Mouse (Mus musculus) forebrain, embryonic 10.5 days (tissue): ENCODE measurements around the gene Gm14692. TPM values are rescaled to one million over a fixed set of nuclear protein-coding genes. Genes with fewer than 3 reads are reported as not detected.
"Not testable (repeated sequence)": the region's sequence is repeated elsewhere in the genome, so short reads cannot be mapped to it uniquely, and the experiment has no call there.

Source experiments
- DNase-seq: peaks from one replicate; pipeline ENCODE4 v3.0.0-alpha.2; 2017; ENCODE audit warnings: low spot score; ENCODE audit errors: extremely low spot score
- H3K27ac ChIP-seq: fragments of 300-500 bp; sonication (generic); 2 replicates; pipeline ENCODE4 v1.5.1; 2016; ENCODE audit warnings: mild to moderate bottlenecking
- H3K27me3 ChIP-seq: fragments of 300-500 bp; sonication (generic); 2 replicates; pipeline ENCODE4 v1.6.1; 2016; ENCODE audit warnings: mild to moderate bottlenecking; ENCODE audit not compliant: poor library complexity, severe bottlenecking
- H3K36me3 ChIP-seq: fragments of 300-500 bp; sonication (generic); replicated peaks from 2 replicates; pipeline ENCODE4 v1.6.1; 2016; ENCODE audit warnings: mild to moderate bottlenecking, moderate library complexity
- H3K4me1 ChIP-seq: fragments of 300-500 bp; sonication (generic); 2 replicates; pipeline ENCODE4 v1.6.1; 2016
- H3K4me3 ChIP-seq: fragments of 300-500 bp; sonication (generic); 2 replicates; pipeline ENCODE4 v1.5.1; 2016; ENCODE audit warnings: mild to moderate bottlenecking, moderate library complexity
- H3K9me3 ChIP-seq: fragments of 300-500 bp; sonication (generic); 2 replicates; pipeline ENCODE4 v1.6.1; 2016; ENCODE audit warnings: mild to moderate bottlenecking, moderate library complexity
- WGBS: fragments of 180-500 bp; shearing (Covaris S2); methylation state at CpG from one replicate; pipeline ENCODE4 v1.1.7; 2016; 5-methylcytosine and 5-hydroxymethylcytosine counted together
- polyA plus RNA-seq: library from polyadenylated mRNA; unstranded; fragments of >200 nt; fragmentation: Nextera tagmentation; extraction: Ambion mirVana; gene quantifications from 2 replicates; pipeline ENCODE4 v1.2.1, GENCODE M21; 2016

Gm14692 gene
- not detected in 2 replicates for polyA plus RNA-seq

DNA sequence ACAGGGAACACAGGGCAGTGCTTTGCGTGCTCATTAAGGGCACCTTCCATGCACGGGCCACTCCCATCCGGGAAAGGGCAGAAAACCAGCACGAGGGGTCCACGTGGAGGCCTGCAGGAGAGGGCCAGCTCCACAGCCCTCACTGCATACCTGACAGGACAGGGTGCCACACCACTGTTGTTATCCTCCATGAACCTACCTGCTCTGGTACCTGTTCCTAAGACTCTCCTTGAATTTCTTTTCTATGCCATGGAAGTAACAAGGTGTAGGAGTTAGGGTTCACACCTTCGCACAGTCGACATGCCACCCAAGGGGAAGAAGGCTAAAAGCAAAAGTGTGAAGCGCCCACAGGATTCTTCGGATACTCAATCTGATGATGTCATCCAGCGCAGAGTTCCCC, at the start of gene Gm14692:
TSS of gene Gm14692 (plus strand) at position 301 of the 400 bp plus-strand sequence.
- not testable (repeated sequence) for H3K27me3 ChIP-seq
- WGBS: 83% methylated on average over 5 of the region's 10 CpGs

DNA sequence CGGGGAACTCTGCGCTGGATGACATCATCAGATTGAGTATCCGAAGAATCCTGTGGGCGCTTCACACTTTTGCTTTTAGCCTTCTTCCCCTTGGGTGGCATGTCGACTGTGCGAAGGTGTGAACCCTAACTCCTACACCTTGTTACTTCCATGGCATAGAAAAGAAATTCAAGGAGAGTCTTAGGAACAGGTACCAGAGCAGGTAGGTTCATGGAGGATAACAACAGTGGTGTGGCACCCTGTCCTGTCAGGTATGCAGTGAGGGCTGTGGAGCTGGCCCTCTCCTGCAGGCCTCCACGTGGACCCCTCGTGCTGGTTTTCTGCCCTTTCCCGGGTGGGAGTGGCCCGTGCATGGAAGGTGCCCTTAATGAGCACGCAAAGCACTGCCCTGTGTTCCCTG, 2.0 kb upstream of the Gm14692 start, which contains the start of gene Gm1140:
TSS of gene Gm1140 (minus strand) at position 101 of the 400 bp plus-strand sequence.
- not testable (repeated sequence) for H3K36me3 ChIP-seq, H3K27ac ChIP-seq, H3K4me3 ChIP-seq, DNase-seq, H3K27me3 ChIP-seq, H3K4me1 ChIP-seq, H3K9me3 ChIP-seq
- WGBS: 98% methylated on average over 4 of the region's 11 CpGs

More for the DNA sequence above, at the start of gene Gm14692:
- not testable (repeated sequence) for DNase-seq, H3K4me1 ChIP-seq, H3K9me3 ChIP-seq, H3K4me3 ChIP-seq, H3K36me3 ChIP-seq, H3K27ac ChIP-seq

Other genes starting within 250 kb of the Gm14692 start
- gene Gm1140, start 2.1 kb upstream of the Gm14692 start, polyA plus RNA-seq: not detected in 2 replicates
- not detected in 2 replicates for gene 4933436I01Rik, start 225.8 kb downstream of the Gm14692 start, polyA plus RNA-seq